Mouse (Mus musculus) left cerebral cortex, adult 6 months (tissue): ENCODE data around the gene Olfr749. TPM values are rescaled to one million over a fixed set of nuclear protein-coding genes. Genes with fewer than 3 reads are reported as not detected.

Experiments
- long read RNA-seq, 2 experiments: library from polyadenylated mRNA; unstranded; transcript quantifications; one replicate each; pipeline ENCODE4 v2.0.0; 2019 to 2020
- polyA plus RNA-seq: library from polyadenylated mRNA; unstranded; fragments of <200 nt; fragmentation: Nextera tagmentation; gene quantifications from 2 replicates; pipeline ENCODE4 v1.2.3, GENCODE M21; 2021

Olfr749 gene
- not detected in 2 replicates for polyA plus RNA-seq
- long read RNA-seq, experiment 1 = 0 reads
- long read RNA-seq, experiment 2 = 0 reads

GRCm38 (mm10) chr14:50744994-50745393 is at the start of gene Olfr749:
Olfr749 (minus strand) TSS chr14:50745094.

GRCm38 (mm10) chr14:50785251-50785637 is 40.4 kb upstream of the Olfr749 start, which contains the start of gene Ttc5:
Ttc5 (minus strand) TSS chr14:50785519.

GRCm38 (mm10) chr14:50707073-50707472 is 37.8 kb downstream of the Olfr749 start, which contains the start of gene Olfr748:
Olfr748 (plus strand) TSS chr14:50707373.

GRCm38 (mm10) chr14:50693106-50693505 is 51.8 kb downstream of the Olfr749 start, which contains the start of gene Olfr747:
Olfr747 (minus strand) TSS chr14:50693206.

Other genes with a start within 250 kb of the Olfr749 start
- not detected in 2 replicates for gene Olfr742, start 241.5 kb downstream of the Olfr749 start, polyA plus RNA-seq
- gene Olfr743, start 223.3 kb downstream of the Olfr749 start, polyA plus RNA-seq = not detected in 2 replicates
- not detected in 2 replicates for gene Olfr744, start 130.2 kb downstream of the Olfr749 start, polyA plus RNA-seq
- not detected in 2 replicates for gene Olfr745, start 105.7 kb downstream of the Olfr749 start, polyA plus RNA-seq
- gene Olfr746, start 98.0 kb downstream of the Olfr749 start, polyA plus RNA-seq = not detected in 2 replicates
- gene Olfr747, start 51.9 kb downstream of the Olfr749 start, polyA plus RNA-seq = not detected in 2 replicates
- gene Olfr748, start 37.7 kb downstream of the Olfr749 start, polyA plus RNA-seq = not detected in 2 replicates
- 45.5 and 53.6 TPM in 2 replicates for gene Ttc5, start 40.4 kb upstream of the Olfr749 start, polyA plus RNA-seq
- not detected in 2 replicates for gene Ccnb1ip1, start 62.6 kb upstream of the Olfr749 start, polyA plus RNA-seq
- gene Parp2, start 62.7 kb upstream of the Olfr749 start, polyA plus RNA-seq = 20.4 and 20.8 TPM in 2 replicates
- 1.5 and 2.0 TPM in 2 replicates for gene Tep1, start 125.5 kb upstream of the Olfr749 start, polyA plus RNA-seq
- 0.61 and 0.65 TPM in 2 replicates for gene Klhl33, start 152.4 kb upstream of the Olfr749 start, polyA plus RNA-seq
- gene Osgep, start 179.8 kb upstream of the Olfr749 start, polyA plus RNA-seq = 58.6 and 80.7 TPM in 2 replicates
- gene Apex1, start 179.9 kb upstream of the Olfr749 start, polyA plus RNA-seq = 69.3 and 83.9 TPM in 2 replicates
- gene Pip4p1, start 185.8 kb upstream of the Olfr749 start, polyA plus RNA-seq = 42.9 and 88.9 TPM in 2 replicates
- gene Pnp, start 186.0 kb upstream of the Olfr749 start, polyA plus RNA-seq = 7.8 and 10.7 TPM in 2 replicates
- not detected in 2 replicates for gene Gm49342, start 199.4 kb upstream of the Olfr749 start, polyA plus RNA-seq
- gene Pnp2, start 210.9 kb upstream of the Olfr749 start, polyA plus RNA-seq = 1.5 and 2.1 TPM in 2 replicates